Mouse (Mus musculus) megakaryocyte, embryonic 14.5 days (primary cell): ENCODE data around the gene Sept5.

ENCODE experiments used
- FLI1 ChIP-seq: IDR thresholded peaks from 2 replicates; pipeline ENCODE4 v1.6.1; 2012; ENCODE audit warnings: low read length, inconsistent platforms, mixed read lengths
- GATA1 ChIP-seq: IDR thresholded peaks from 3 replicates; pipeline ENCODE4 v1.6.1; 2012; ENCODE audit warnings: mixed read lengths, low read length, inconsistent platforms, borderline replicate concordance

GRCm38 (mm10) chr16:18613301-18613700, 16.5 kb downstream of the Sept5 start:
- TF ChIP-seq GATA1 (no peak), FLI1 (no peak)
